Mouse (Mus musculus) lung, postnatal 10 days (tissue): ENCODE data around the gene Tet3.

Source experiments
- DNase-seq: peaks from one replicate; pipeline ENCODE4 v3.0.0; 2021

Gene Tet3

DNA sequence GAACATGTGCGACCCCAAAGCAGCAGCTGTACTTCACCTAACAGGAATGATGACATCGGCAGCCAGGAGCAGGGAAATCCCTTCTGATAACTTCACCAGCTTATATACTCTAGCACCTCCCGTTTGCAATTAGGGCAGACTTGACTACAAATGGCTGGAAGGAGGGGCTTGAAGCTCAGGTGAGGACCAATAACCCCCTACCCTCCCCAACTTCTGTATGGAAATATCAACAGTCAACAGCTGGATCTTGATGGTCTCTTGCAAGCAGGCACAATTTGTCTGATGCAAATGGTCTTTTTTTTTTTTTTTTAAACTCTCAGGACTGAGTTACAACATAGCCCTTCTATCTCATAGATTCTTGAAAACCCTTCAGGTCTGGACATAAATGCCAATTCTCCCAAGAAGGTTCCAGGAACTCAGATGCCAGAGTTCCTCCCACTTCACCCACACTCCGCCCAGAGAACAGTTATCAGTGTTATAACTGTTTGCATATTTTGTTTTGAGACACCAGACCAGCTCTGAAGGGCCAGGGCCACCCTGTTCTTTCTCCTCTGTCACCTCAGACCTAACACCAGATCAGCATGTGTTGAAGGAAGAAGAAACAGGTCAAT is at the start of gene Tet3:
Gene Tet3, minus strand, starts transcription at position 51 of the 611 bp plus-strand sequence.
- DNase-seq, result no peak

DNA sequence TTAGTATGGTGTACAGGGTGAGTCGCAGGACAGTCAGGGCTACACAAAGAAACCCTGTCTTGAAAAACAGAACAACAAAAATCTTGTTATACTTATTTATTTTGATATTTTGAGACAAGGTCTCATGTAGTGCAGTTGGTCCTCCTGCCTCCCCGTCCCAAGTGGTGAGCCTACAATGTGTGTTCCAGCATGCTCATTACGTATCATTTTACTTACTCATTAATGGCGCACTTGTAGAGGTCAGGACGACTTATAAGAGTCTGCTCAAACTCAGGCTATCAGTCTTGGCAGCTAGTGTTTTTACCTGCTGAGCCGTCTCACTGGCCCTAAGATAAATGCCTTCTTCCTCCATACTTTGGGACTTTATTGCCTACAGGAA is 48.3 kb upstream of the Tet3 start:
- no peak for DNase-seq

DNA sequence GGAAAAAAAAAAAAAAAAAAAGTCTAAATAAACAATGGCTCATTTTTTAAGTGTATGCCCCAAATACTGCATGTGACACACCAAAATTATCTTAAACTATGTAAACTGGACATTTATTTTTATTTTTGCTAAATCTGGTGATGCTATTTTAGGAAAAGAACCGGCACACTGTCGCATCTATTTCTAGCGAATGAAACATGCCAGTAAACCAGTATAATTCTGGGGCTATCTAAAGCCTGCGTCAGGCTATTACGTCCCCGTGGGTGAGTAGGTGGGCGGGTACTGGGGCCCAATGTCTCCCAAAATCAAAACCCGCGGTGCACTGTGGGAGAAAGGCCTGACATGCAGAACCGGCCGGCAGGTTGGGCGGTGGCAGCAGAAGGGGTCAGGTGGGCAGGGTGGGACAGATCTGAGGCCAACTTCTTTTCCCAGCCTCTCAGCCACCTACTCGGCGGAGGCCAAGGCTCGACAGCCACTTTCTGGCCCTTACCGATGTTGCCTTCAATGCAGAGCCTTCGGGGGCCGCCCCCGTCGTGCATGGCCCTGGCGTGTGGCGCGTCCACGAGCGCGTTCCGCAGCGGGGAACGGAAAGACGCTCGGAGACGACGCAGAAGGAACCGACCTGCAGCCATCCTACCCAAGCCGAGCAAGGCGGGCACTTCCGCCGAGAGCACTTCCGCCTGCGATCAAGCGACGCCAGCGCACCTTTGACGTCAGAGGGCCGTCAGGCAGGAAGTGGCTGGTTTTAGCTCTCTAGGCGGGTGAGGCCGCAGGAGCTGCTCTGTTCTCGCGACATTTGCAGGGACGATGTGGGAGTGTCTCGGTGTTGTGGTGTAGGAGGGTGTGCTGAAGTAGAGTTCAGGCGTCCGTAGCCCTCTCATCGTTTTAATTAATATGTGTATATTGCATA is 47.6 kb upstream of the Tet3 start, which contains the start of gene Dguok:
Gene Dguok, minus strand, starts transcription at position 712 of the 910 bp plus-strand sequence.
- peak; percentile 99 for DNase-seq

- DNase-seq, result no peak
Observed at GRCm38 (mm10) chr6:83505554-83505953, 46.7 kb upstream of the Tet3 start.

DNA sequence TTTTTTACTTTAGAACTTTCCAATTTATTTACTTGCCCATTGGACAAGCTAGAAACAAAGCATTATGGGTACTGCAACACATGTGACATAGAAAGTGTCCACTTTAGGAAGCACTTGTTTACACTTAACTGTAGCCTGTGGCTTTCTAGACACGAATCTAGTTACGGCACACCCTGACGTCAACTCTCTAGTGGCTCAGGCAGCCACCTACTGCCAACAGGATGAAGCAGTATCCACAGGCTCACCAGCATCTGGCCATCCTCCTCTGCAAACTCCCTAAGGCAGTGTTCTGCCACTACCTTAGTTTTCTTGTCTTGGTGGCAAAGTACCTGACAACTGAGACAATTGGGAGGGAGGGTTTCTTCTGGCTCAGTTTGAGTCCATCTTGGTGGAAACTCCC is 44.5 kb upstream of the Tet3 start:
- DNase-seq, result no peak

DNA sequence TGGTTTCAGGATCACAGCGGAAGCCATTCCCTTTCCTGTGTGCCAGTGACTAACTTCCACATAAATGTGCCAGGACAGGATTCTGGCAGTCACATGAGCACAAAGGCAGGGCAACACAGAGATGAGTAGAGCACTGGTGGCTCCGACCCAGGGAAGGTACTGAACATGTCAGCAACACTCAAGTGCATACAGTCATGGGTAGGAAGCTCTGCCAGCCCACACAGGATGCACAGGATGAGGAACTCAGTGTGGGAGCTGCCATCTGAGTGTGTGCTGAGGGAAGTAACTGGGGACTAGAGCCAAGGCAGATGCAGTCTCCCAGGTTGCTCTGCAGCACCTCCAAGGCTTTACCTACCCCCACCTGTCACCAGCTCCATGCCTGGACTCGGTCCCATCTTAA is 43.8 kb upstream of the Tet3 start:
- DNase-seq, result no peak

DNA sequence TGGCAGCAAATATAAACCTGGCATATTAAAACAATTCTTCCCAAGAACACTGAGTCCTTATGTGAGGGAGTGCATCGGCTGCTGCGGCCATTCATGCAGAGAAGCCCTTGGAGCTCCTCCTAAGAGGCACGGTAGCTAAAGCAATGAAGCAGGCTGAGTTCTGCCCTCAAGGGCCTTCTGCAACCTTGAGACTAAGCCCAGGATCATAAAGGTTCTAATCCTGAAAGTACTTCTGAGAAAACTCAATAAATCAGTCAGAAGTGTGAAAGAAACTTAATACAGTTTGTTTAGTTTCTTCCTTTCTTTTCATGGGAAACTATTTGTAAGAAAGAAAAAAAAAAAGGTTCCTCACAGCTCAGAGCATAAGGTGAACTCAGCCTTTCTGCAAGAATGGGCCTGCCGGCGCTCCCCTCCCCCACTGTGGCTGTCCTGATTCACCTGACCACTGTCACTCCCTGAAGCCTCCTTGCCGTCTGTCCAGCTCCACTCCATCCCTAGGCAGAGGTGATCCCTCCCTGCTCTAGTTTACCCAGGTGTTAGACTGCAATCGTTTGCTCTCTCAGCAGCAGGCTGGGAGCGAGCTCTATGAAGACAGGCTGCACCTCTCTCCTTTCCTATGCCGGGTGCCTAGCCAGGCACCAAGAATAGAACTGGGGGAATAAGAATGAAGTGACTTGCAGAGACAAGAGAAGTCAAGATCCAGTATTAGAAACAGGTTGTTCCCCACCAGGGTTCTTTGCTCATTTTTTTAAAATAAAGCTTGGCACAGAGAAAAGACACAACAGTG is 42.8 kb upstream of the Tet3 start:
- DNase-seq, result no peak

DNA sequence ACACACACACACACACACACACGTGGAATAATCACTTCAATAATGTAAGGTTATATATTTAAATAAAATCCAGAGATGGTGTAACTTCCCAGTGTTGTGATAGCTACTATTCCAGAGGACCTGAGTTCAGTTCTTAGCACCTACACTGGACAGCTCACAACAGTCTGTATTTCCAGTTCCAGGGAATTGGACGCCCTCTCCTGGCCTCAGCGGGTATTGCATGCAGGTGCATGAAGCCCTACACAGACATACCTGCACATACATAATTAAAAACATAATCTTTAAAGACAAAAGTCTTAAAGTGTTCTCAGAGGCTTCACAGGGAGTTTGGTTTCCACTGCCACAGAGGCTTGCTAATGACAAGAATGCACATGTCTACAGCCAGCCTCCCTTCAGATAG is 41.6 kb upstream of the Tet3 start:
- DNase-seq, result no peak

- no peak for DNase-seq
Observed at GRCm38 (mm10) chr6:83499078-83499477, 40.2 kb upstream of the Tet3 start.

- DNase-seq, result peak; percentile 52
Observed at GRCm38 (mm10) chr6:83496753-83497710, 38.1 kb upstream of the Tet3 start.

DNA sequence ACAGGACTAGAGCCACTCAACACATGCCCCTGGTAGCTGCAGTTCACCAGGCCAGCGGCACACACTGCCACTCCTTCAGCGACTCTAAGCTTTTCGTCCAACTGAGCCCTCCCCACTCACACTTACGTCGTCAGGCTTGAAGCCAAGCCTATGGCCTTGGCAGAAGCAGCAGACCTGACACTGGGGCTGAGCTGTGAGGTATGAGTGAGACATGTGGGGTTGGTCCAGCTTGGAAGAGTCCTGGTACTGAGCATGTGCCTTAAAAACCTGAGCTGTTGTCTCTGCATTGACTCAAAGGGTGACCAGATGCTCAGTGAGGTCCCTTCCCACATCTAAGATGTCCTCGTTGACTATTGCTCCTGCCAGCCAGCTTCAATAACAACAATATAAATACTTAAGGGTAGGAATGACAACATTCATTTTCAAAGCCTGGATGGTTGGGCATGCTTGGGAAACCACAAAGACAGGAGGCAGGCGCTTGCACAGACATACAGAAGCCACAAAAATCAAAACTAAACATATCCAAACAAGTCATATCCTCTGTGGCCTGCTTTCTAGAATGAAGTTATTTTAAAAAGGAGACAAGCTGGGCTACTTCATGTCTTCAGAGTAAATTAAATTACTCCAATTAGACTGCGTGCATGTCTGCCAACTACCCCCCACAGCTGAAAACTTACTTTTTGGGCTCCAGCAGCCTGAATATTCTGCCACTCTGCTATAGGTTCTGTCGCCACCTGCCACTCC is 37.3 kb upstream of the Tet3 start:
- DNase-seq, result peak; percentile 86

DNA sequence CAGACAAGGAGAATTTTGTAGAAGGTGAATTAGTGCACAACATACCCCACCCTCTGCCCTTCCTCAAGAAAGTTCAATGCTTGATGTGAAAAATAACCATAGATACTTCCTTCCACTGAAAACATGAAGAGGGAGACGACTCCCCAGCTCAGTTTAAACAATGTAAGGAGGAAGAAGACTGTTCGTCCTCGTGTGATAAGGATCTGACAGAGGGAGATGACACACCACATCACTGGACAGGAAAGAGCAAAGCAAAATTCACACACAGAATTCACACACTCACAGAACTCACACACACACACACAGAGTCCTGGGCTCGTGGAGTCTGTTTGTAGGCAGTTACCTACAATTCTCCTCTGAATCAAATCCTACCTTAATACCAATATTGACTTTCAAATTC is 31.7 kb upstream of the Tet3 start:
- DNase-seq, result no peak

DNA sequence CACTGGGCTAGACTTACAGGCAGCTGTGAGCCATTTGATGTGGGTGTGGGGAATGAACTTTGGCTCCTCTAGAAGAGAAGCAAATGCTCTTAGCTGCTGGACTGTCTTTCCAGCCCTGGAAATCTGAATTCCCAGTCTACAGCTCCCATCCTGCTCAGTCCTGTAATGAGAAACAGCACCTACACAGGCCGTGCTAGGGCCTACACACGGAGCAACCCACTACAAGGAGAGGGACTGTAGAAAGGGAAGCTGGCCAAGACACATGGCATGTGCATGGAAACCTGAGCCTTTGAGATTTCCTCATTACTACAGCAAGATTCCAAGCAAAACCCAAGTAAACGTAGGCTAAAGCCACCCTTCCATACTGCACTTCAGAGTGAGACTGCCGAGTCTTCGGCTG is 29.3 kb upstream of the Tet3 start:
- DNase-seq, result no peak

DNA sequence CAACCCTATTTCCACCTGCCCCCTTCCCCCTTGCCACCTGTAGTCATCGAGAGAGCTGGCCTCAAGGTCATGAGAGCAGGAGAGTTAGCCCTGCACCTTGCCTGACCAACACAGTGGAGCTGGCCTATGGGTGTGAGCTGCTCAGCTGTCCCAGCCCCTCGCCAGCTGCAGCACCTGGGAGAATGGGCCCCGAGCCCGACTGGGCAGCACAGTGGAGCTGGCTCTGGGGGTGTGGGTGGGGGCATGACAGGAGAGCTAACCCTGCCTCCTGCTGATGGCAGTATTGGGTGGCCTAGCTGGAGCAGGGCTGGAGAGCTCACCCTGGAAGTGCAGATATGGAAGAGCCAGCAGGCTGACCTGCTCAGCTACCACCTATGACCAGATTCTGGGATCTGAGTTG is 28.4 kb upstream of the Tet3 start:
- DNase-seq, result no peak

DNA sequence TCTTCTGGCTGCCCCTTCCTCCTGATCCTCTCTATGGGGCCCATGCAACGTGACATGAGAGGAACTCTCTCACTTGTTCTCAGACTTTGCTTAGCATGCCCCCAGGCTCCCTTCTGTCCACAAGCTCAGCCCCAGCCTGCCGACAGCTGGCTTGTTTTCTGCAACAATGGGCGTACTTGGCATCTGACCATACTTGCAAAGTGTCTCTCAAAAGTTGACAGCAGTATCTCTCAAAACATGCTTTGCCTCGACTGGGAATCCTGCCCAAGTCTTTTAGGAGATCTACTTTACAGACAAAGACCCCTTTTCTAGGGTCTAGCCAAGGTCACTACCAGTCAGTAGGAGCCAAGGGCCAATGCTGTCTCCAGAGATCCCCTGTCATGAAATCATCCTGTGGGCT is 27.0 kb upstream of the Tet3 start:
- DNase-seq, result peak; percentile 90

DNA sequence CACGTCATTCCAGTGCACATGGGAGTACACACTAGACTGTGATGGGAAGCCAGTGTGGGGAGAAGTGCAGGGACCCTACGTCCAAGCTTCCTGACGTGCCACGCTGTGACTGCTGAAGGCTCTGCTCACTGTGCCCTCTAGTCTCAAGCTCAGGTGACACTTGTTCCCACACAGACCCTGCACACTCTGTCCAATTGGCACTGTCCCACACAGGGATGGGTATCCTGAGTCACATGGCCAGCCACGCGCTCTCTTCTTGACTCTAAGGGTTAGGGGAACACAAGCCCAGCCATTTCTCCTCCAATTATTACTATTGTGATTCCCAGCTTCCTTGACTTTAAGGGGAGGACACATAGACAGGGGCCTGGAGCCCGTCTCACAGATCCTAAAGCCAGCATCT is 24.9 kb upstream of the Tet3 start:
- no peak for DNase-seq

DNA sequence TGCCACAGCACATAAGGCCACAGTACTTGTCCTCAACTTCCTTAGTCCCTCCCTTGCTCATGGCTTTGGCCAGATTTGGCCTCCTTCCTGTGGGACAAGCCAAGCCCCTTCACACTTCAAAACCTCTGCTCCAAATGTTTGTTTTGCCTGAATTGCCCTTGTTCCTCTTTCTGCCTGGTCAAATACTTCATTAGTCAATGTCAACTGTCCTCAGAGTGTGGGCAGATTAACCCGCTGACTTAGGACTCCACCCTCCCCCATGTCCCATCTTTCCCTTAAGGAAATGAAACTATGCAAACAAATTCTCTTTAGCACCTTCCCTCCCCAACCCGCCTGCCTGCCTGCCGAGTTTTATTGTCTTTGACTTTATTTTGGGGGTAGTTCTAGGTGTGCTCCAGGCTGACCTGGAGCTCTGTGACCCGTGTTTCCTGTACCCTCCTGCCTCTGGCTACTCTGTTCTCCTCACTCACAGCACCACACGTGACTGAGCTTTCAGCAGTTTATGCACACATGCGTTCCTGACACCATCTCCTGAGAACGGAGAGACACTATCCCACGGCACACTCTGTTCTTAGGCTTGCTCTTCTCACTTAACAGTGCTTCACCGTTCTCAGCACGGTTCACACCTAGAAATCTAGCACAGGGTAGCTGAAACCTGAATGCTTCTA is 23.7 kb upstream of the Tet3 start:
- DNase-seq, result peak; percentile 80

- no peak for DNase-seq
Observed at GRCm38 (mm10) chr6:83480019-83480655, 21.3 kb upstream of the Tet3 start.

DNA sequence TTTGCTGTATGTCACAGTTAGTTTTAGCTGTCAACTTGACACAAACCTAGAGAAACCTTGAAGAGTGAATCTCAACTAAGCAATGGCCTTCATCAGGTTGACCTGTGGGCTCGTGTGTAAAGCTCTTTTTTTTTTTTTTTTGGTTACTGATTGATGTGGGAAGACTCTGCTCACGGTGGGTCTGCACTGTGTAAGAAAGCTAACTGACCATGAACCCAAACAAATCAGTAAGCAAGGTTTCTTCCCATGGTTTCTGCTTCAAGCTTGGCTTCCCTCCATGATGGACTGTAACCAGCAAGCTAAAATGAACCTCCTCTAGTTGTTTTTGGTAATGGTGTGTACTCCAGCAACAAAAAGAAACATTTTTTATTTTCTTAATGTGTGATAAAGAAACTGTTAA is 20.3 kb upstream of the Tet3 start:
- DNase-seq, result no peak

DNA sequence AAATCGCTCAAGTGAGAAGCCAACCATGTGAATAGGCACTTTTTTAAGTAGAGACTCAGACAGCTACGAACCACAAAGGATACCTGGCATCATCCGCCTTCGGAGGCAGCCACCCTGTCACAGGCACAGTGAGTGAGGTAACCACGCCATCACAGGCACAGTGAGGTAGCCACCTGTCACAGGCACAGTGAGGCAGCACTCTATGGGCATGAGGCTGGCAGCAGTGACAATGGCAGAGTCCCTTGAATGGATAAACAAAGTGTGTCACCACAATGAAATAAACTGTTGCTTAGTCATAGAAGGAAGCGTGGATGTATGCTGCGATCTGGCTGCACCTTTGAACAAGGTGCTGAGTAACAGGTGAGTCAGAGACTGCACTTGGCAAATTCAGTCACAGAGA is 19.7 kb upstream of the Tet3 start:
- no peak for DNase-seq

- DNase-seq, result no peak
Observed at GRCm38 (mm10) chr6:83478217-83478616, 19.3 kb upstream of the Tet3 start.
